Mouse (Mus musculus): ENCODE results near the gene Hist2h2be.
"Not testable (repeated sequence)": the region's sequence is repeated elsewhere in the genome, so short reads cannot be mapped to it uniquely, and the experiment has no call there.

Gene Hist2h2be

DNA sequence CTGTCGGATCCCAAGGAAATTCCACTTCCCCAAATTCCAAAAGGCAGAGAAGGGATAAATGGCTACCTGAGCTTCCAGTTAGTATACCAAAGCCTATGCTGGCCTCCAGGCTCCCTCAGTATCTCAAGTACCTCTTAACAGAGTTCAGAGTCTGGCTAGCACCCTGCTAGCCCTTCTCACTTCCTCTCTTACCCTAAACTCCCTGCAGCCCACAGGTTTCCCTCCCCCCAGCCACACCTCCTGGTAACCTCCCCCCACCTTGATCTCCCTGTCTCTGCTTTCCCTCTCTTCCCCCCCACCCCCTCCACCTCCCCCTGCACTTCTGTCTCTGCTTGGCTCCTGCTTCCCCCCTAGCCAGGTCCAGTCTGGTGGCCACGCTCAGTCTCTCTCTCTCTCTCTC, 21.2 kb upstream of the Hist2h2be start:
- DNase-seq: no peak

DNA sequence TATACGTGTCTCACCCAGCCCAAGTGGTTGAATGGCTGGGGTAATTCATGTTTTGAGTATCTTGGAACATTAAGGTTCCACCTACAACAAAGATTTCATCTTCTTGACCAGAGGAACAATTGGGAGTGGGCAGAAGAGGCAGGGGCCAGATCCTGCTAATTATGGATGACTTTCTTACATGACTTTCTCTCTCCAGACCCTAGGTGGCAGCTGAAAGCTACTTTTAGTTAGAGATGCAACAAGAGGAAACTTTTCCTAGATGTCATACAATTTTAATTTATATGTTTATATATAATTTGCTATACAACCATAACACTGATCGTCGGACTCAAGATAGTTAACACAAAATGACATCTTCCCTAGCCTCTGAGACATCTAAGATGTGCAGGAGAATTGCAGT, 13.1 kb upstream of the Hist2h2be start:
- no peak for DNase-seq

DNA sequence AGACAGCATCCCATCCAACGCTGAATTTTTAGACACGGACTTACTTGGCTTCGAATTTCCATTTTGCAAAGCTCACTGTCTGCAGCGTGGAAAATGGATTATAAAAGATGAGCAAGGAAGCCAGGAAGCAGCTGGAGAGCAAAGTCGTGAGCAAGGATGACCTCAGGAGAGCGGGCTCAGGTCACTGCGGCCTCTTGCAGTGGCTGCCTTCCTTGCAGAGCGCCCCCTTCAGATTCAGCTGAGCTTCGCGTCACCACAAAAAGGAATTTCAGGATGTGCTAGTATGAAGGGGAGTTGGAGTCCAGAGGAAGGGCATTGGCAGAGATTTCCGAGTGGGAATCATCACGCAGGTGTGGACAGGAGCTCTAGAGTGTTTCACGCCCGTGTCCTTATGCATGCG, 11.7 kb upstream of the Hist2h2be start:
- no peak for DNase-seq

DNA sequence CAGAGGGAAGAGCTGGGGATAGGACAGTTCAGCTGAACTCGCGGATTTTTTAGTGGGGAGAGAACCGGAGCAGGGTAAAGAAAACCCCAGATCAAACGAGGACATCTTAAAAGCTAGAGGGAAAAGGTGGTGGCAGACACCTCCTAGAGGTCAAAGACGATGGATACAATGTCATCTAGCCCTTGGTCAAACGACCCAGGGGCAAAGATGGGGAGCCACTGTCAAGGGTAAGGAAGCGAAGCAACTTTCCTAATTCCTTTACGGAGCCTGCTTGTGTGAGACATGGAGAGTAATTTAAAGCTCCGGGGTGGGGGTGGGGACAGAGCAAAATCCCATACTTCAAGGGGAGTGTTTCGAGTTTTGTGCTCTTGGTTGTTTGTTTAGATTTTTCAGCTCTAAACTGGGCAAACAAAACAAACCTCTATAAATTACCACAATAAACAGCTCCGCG, 1.7 kb upstream of the Hist2h2be start:
- DNase-seq: peak; percentile 52

DNA sequence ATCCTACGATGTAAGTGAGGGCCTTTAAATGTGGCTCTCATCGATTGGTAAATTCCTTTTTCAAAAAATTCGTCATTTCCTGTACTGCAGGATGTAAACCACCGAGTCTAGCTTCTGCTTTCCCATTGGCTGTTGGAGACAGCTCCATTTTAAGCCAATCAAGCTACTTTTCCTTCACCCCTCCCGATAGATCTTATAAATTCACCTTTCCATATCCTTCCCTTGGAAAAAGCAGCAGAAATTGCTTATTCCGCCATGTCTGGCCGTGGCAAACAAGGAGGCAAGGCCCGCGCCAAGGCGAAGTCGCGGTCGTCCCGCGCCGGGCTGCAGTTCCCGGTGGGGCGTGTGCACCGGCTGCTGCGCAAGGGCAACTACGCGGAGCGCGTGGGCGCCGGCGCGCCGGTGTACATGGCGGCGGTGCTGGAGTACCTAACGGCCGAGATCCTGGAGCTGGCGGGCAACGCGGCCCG, 1.2 kb upstream of the Hist2h2be start, which contains the start of the genes Bola1 and Hist2h2ab:
TSS of gene Bola1 (minus strand) at position 49 of the 470 bp plus-strand sequence.
TSS of gene Hist2h2ab (plus strand) at position 205 of the 470 bp plus-strand sequence.
- DNase-seq: peak; percentile 78

DNA sequence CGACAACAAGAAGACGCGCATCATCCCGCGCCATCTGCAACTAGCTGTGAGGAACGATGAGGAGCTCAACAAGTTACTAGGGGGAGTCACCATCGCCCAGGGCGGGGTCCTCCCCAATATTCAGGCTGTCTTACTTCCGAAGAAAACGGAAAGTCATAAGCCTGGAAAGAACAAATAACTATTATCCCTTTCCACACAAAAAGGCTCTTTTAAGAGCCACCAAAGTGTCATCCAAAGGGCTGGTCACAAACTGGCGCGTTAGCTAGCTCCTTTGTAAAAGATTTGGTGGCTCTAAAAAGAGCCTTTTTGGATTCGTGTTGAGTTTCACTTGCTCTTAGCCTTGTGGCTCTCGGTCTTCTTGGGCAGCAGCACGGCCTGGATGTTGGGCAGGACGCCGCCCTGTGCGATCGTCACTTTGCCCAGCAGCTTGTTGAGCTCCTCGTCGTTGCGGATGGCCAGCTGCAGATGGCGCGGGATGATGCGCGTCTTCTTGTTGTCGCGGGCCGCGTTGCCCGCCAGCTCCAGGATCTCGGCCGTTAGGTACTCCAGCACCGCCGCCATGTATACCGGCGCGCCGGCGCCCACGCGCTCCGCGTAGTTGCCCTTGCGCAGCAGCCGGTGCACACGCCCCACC, 671 bp upstream of the Hist2h2be start:
- DNase-seq: not testable (repeated sequence)

DNA sequence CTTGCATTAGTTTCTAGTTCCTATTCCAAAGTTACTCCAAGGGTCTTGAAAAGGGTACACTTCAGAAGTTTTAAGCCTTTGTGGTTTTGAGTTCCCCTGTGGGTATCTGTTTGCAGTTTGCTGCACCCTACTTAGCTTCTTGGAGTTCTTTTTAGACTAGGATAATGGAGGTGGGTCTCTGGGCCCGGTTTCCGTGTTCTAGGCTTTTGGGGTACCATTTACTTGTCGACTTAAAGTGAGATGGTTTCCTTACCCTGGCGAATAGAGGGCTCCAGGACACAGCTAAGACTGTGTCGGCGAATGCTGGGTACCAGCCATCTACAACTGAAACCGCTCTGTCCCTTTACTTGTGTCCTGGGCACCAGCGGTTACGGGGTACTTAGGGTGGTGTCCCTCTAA, 720 bp downstream of the Hist2h2be start:
- peak; percentile 44 for DNase-seq

DNA sequence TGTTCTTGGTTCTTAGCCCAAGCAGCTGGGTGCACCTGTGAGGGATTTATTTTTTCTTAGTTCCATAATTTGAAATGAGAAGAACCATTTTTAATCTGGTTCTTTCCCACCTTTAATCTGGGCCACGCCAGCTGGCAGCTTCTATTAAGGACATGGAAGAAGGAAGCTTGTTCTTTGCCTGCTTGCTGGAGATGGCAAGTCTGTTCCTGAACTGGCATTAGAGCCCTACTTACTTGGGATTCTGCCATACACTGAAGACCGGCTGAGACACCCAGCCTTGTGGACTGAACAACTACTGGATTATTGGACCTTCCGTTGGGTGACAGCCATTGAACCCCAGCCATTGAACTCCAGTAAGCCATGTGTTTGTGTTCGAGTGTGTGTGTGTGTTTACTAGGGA, 1.9 kb downstream of the Hist2h2be start:
- no peak for DNase-seq

DNA sequence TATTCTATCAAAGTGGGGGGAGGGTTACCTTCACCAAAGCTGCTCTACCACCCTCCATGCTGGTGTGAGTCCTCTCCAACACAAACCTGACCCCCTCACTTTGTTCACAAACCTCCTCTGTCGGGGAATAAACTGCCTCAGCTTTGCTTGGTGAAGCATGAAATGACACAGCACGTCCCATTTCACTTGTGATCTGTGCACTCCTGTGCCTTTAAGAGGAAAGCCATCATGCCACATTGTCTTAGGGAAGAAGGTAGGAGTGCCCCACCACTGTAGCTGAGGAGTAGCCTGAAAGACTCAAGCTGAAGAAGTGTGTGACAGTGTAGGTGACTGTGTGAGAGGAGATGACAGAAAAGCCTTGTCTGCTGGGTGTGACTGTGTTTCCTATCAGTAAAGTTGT, 4.5 kb downstream of the Hist2h2be start:
- no peak for DNase-seq

DNA sequence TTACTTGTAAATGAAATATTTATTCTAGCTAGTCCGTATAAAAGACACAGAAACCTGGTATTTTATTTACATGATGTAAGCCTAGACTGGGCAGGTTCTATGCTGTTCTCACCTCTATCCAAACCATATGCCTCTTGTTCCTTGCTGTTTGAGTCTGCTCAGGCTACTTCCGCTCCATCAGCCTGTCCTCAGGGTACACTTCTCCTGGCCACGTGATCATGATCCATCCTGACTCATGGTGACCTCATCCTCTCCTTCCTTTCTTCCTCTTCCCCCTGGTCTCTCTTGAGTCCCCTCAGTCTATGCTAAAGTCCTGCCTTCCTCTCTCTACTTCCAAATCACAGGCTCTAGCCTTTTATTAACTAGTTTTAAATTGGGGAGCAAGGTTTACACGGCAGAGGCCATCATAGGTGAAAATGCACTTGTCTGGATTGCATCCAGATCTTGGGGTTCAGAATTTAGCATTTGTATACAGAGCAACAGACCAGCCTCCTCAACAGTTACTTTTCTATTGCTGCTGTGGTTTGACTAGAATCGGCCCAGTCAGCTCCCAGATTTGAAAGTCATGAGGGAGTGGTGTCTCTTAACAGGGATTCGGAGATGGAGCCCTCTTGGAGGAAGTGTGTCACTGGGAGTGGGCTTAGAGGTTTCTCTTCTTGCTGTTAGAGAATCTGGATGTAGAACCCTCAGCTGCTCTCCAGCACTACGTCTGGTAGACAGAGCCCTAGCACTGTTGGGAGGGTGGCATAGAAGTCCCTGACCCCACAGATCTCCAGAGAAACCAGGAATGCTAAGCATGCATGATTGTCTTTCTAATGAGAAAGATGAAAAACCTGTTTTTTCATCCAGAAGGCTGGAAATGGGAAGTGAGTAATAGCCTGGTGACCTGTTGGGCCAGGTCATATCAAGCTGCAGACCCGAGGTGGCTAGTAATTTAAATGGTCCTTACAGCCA, 6.1 kb downstream of the Hist2h2be start:
- DNase-seq: no peak

DNA sequence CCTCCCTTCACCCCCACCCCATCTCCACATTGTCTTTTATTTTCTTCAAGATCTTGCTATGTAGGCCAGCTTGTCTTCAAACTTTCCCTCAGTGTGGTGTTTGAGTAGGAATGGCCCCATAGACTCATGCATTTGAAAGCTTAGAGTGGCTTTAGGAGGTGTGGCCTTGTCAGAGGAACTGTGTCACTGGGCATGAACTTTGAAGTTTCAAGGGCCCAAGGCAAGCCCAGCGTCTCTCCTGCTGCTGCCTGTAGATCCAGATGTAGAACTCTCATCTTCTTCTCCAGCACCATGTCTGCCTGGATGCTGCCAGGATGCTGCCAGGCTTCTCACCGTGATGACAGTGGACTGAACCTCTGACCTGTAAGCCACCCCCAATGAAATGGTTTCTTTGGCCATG, 7.9 kb downstream of the Hist2h2be start:
- no peak for DNase-seq

DNA sequence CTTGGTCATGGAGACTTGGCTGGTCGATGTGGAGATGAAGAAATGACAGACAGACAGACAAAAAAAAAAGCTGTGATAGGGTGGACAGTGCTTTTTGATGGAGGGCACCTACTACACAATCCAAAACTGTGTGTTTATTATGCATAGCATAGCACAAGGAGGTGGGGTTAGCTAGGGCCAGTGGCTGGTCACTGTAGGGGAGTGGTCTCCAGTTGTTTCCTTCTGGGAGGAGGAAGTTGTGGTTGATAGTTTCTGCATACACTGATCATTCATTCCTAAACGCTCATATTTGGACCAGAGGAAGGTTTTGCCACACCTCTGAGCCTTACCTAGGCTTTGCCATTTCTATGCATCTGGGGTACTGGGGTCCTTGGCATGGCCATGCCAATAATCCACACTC, 9.5 kb downstream of the Hist2h2be start:
- no peak for DNase-seq

DNA sequence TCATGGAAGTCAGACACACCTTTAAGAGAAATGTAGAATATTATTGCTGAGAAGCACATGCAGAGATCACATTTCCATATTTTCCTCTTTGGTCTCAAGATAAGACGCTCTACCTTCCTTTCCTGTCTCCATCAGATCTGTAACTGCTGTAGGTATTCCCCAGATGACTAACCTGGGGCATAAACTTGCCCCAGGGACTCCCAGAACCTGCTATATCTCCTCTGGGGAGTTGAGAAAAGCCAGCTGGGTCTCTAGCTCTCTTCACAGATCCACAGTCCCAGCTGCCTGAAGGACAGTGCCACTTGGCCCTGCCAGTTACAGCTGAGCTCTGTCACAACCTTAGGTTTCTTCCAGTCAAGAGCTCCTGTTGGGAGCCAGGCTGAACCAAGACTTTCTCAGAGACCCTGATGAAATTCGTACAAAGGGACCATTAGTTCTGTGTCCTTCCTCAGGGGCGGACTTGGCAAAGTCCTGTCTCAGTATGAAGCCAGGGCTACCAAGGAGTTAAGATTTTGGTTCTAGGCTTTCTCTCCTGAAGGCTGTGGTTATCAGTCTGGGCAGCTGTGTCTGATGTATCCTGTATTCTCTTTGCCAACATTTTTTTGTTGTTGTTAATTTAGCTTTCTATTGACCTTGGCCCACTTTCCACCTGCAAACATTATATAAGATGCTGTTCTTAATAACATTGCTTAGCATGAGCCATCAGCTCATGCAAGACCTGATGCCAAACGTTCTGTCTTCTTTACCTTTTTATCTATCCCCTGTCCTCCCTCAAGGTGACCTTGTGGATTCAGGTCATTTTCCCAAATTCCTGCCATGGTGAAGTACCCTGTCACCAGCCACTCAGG, 10.2 kb downstream of the Hist2h2be start:
- no peak for DNase-seq

DNA sequence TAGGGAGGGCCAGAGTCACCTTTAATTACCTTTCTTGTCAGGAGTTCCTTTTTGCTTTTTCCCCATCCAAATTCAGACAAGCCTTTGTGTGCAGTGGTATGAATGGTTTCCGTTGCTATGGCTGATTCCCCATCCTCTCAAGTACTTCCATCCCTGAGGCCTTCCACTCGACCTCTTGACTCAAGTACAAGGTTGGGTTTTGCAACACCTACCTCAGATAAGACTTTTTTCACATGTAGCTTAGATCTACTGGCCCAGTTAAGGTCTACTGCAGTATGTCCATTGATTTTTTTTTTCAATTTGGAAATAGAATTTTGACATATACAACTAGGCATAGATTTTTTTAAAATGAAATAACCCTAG, 10.8 kb downstream of the Hist2h2be start:
- no peak for DNase-seq

DNA sequence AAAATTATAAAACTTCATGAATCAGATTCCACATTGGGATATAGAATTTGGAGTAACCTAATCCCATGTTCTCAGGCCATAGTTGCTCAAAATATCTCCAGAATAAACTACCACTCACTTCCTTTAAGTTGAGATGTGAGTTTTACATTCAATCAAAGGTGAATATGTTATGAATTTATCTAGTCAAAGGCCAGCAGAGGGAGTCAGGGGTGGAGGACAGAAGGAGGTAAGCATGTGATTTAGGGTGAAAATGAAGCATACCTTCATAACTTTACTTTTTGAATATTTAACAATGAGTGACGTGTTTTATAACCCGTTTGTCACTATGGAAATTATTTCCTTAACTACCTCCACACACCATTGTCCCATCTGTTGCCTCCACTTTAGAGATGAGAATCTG, 14.0 kb downstream of the Hist2h2be start:
- DNase-seq: no peak

DNA sequence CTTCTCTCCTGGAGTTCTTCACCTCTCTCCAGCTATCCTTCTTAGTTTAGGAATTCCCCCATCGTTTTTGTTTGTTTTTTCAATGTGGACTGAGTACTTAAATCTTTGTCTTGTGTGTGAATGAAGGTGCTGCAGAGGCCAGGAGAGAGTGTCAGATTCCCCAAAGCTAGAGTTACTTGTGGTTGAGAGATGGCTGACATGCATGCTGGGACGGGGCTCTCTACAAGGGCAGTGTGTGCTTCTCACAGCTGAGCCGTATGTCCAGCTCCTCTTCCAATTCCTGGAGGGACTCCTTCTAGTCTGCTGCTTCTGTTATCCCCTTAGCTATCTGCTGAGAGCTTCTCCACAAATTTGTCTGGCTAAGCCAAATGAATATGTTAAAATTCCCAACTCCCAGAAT, 14.9 kb downstream of the Hist2h2be start:
- DNase-seq: no peak

DNA sequence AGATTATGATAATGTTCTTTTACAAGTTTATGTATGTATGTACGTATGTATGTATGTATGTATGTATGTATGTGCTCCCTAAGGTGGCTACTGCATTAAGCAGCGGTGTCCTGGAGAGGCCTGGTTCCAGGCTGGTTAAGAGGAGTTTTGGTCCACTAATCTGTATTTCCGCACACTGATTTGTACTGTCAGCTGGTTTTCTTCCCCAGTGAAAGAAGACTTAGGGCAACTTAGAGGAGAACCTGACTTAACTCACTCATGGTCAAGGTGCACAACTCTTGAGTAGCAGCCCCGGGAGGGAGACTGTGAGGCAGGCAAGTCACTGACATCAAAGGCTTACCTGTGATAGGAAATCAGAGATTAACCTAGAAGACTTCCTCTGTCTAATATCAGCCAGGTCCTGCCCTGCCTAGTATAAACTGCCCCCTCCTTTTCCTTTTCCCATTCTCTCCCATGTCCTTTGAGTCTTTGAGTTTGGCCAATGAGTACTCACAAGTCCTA, 16.0 kb downstream of the Hist2h2be start:
- no peak for DNase-seq

DNA sequence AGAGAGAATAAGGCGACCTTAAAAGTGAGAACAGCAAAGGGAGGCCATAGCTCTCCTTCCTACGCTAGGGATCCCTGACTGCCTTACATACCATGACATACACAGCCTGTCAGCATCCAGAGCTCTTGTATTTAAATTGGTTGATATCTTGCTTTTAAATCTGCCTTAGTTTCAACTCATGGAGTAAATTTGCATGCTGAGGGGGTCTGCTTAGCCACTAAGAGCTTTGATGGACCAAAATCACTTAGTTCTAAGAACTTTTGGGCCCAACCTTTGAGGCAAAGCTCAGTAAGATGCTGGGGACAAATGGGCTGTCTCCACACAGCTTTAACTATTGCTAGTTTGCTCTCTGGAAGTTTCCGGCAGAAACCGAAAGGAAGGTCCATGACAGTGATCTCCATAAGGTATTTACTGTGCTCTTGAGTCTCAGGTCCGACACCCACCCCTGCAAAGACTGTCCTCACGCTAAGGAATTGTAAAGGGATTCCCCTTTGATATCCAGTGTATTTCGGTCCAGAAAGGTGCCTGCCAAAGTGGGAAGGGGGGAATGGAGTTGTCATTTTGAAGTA, 16.5 kb downstream of the Hist2h2be start:
- DNase-seq: no peak

DNA sequence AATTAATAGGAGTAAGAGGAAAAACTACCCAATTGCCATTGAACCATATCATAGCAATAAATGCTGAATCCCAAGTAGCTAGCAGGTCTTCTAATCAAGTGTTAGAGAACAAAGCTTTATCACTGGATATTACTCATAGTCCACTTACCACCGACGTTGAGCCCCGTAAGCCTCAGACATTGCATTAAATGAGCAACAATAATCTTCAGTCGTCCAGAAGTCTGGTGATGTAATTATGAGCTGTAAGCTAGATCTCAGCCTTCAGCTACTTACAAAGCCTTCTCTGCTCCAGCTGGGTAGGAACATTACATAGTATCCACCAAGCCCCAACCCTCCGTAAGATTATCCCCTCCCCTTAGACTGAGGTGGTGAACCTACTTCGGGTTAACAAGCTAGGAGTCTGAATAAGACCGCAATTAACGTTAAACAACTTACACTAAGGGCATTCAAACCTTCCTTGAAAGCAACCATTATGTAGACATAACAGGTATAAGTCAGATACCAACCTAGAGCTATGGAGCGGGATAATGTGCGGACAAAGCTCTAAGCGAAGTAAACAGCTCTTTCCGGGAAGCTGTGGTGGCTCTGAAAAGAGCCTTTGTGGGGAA, 17.1 kb downstream of the Hist2h2be start:
- no peak for DNase-seq

DNA sequence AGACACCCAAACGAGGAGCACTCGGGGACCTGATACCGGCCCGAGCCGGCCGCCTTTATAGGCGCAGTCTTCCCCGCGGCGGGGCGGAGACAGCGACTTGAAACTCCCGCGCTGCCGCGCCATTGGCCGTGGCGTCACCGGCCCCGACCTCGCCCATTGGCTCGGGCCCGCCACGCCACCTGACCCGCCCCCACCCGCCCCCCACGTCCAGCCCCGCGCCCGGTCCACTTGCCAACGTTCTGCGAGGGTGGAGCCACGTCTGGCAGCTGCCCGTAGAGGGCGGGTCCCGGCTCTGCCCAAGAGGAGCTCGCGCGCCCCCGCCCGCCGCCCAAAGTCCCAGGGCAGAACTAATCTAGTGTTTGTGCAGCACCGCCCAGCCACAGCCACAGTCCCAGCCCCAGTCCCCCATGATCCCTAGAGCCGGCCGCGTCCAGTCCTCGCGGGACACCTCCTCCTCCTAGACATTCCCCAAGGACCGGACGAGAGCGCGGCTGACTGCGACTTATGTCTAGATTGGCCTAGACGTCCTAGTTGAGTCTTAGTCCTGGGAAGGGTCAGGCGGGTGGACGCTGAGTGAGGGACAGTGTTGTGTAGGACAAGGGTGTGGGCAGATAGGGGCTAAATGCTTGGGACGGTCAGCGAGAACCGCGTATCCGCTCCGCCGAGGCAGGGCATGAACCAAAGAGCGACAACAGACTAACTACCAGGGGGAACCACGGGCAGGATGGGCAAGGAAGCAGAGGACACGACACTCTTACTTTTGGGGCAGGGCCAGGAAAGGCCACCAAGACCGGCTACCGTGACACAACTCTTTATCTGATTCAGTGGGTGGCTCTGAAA, 18.3 kb downstream of the Hist2h2be start, which contains the start of gene Hist2h3c2:
TSS of gene Hist2h3c2 (minus strand) at position 174 of the 840 bp plus-strand sequence.
- DNase-seq: not testable (repeated sequence)
